Mouse (Mus musculus) midbrain, embryonic 14.5 days (tissue): ENCODE measurements around the gene Gm36028. TPM values are rescaled to one million over a fixed set of nuclear protein-coding genes. Genes with fewer than 3 reads are reported as not detected.
A peak's percentile ranks its signal among the peaks of the same experiment; 100 is the strongest.

ENCODE experiments used
- ATAC-seq: fragments of 200-750 bp; cut with Nextera tagmentation; 2 replicates; pipeline ENCODE4 v1.8.0; 2017; ENCODE audit warnings: moderate number of reproducible peaks, moderate library complexity; ENCODE audit not compliant: low FRiP score, low TSS enrichment
- DNase-seq: peaks from one replicate; pipeline ENCODE4 v3.0.0-alpha.2; 2015
- H3K27ac ChIP-seq: fragments of 300-500 bp; sonication (generic); replicated peaks from 2 replicates; pipeline ENCODE4 v1.5.1; 2014; ENCODE audit warnings: mild to moderate bottlenecking, low read depth, low read length, moderate library complexity
- H3K27me3 ChIP-seq: fragments of 300-500 bp; sonication (generic); 2 replicates; pipeline ENCODE4 v1.6.1; 2014; ENCODE audit warnings: low read length, control low read depth, mixed read lengths; ENCODE audit not compliant: control insufficient read depth, insufficient read depth
- H3K36me3 ChIP-seq: fragments of 300-500 bp; sonication (generic); 2 replicates; pipeline ENCODE4 v1.6.1; 2014; ENCODE audit warnings: low read length, control low read depth; ENCODE audit not compliant: control insufficient read depth, insufficient read depth
- H3K4me1 ChIP-seq: fragments of 300-500 bp; sonication (generic); 2 replicates; pipeline ENCODE4 v1.6.1; 2014; ENCODE audit warnings: mild to moderate bottlenecking, antibody characterized with exemption, low read length, control low read depth; ENCODE audit not compliant: control insufficient read depth, insufficient read depth
- H3K4me2 ChIP-seq: fragments of 300-500 bp; sonication (generic); 2 replicates; pipeline ENCODE4 v1.6.1; 2014; ENCODE audit warnings: mild to moderate bottlenecking, low read length, moderate library complexity
- H3K4me3 ChIP-seq: fragments of 300-500 bp; sonication (generic); replicated peaks from 2 replicates; pipeline ENCODE4 v1.5.1; 2014; ENCODE audit warnings: low read depth, low read length
- H3K9ac ChIP-seq: fragments of 300-500 bp; sonication (generic); replicated peaks from 2 replicates; pipeline ENCODE4 v1.6.1; 2014; ENCODE audit warnings: mild to moderate bottlenecking, low read length, moderate library complexity
- H3K9me3 ChIP-seq: fragments of 300-500 bp; sonication (generic); 2 replicates; pipeline ENCODE4 v1.6.1; 2016; ENCODE audit warnings: low read length, control low read depth, mixed read lengths; ENCODE audit not compliant: control insufficient read depth
- WGBS: fragments of 180-500 bp; shearing (Covaris S2); extraction: QIAGEN DNeasy Blood & Tissue Kit; methylation state at CpG from one replicate; pipeline ENCODE4 v1.1.7; 2014; 5-methylcytosine and 5-hydroxymethylcytosine counted together
- polyA plus RNA-seq: library from polyadenylated mRNA; unstranded; fragments of >200 nt; fragmentation: Nextera tagmentation; extraction: Ambion mirVana; gene quantifications from 2 replicates; pipeline ENCODE4 v1.2.1, GENCODE M21; 2014

Gene Gm36028
- polyA plus RNA-seq, 1 experiment from 2014 or later: 0.20 TPM

GRCm38 (mm10) chr16:37854593-37854992 lies 6.4 kb downstream of the Gm36028 start:
- Histone ChIP-seq H3K9ac (no peak overlapping the region), H3K27me3 (no peaks in the 10 kb centered on the region), H3K4me3 (no peak overlapping the region), H3K9me3 (no peaks in the 10 kb centered on the region), H3K4me2 (no peak overlapping the region), H3K36me3 (no peaks in the 10 kb centered on the region), H3K4me1 (no peaks in the 10 kb centered on the region), H3K27ac (no peak overlapping the region)
- ATAC-seq: no peak
- WGBS: 86% methylated on average over 5 of the region's 5 CpGs
- no peak for DNase-seq

GRCm38 (mm10) chr16:37854054-37854453 lies 6.9 kb downstream of the Gm36028 start:
- H3K27ac ChIP-seq: no peak overlapping the region
- H3K36me3 ChIP-seq: no peaks in the 10 kb centered on the region
- no peaks in the 10 kb centered on the region for H3K4me1 ChIP-seq
- ATAC-seq (no peak), DNase-seq (no peak)
- no peaks in the 10 kb centered on the region for H3K9me3 ChIP-seq
- H3K27me3 ChIP-seq: no peaks in the 10 kb centered on the region
- H3K9ac ChIP-seq: no peak overlapping the region
- no peak overlapping the region for H3K4me3 ChIP-seq
- no peak overlapping the region for H3K4me2 ChIP-seq
- 78% methylated on average over 14 of the region's 14 CpGs for WGBS

- H3K9ac ChIP-seq: no peak overlapping the region
- peak; percentile 17 for DNase-seq
- H3K4me3 ChIP-seq: no peak overlapping the region
- H3K4me2 ChIP-seq: no peak overlapping the region
- no peak for ATAC-seq
- H3K9me3 ChIP-seq: no peaks in the 10 kb centered on the region
- WGBS: 79% methylated on average over 9 of the region's 9 CpGs
- H3K27ac ChIP-seq: no peak overlapping the region
- no peaks in the 10 kb centered on the region for H3K27me3 ChIP-seq
- no peaks in the 10 kb centered on the region for H3K4me1 ChIP-seq
- no peaks in the 10 kb centered on the region for H3K36me3 ChIP-seq
Observed at GRCm38 (mm10) chr16:37853279-37853678, 7.7 kb downstream of the Gm36028 start.

DNA sequence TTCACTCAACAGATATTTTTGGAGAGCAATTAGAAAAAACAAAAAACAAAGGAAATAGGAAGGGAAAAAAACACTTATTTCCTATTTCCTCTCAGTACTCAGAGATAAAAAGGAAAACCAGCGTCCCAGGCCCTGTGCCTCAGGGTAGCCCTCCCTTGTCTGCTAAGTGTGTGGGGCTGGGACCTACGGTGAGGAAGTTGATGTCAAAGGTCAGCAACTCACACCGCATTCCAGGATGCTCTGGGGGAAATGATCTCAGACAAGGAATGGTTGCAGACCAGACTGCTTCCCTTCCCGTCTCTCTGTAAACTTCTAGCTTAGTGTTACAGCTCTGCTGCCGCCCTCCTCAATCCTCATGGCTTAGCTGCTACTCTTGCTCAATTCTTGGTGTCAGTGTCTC lies 9.6 kb downstream of the Gm36028 start:
- Histone ChIP-seq H3K4me3 (no peak overlapping the region), H3K36me3 (no peaks in the 10 kb centered on the region), H3K27ac (no peak overlapping the region), H3K9me3 (no peaks in the 10 kb centered on the region), H3K4me1 (no peaks in the 10 kb centered on the region), H3K4me2 (no peak overlapping the region), H3K27me3 (no peaks in the 10 kb centered on the region), H3K9ac (no peak overlapping the region)
- no peak for DNase-seq
- 60% methylated on average over 5 of the region's 5 CpGs for WGBS
- no peak for ATAC-seq

GRCm38 (mm10) chr16:37847081-37847480 lies 13.9 kb downstream of the Gm36028 start:
- Histone ChIP-seq H3K36me3 (no peaks in the 10 kb centered on the region), H3K27me3 (no peaks in the 10 kb centered on the region), H3K27ac (no peak overlapping the region), H3K9ac (no peak overlapping the region), H3K4me2 (no peak overlapping the region), H3K4me1 (no peaks in the 10 kb centered on the region), H3K9me3 (no peaks in the 10 kb centered on the region), H3K4me3 (no peak overlapping the region)
- DNase-seq (no peak), ATAC-seq (no peak)
- 90% methylated on average over 3 of the region's 3 CpGs for WGBS

- DNase-seq (no peak), ATAC-seq (no peak)
- H3K27me3 ChIP-seq: no peaks in the 10 kb centered on the region
- no peak overlapping the region for H3K27ac ChIP-seq
- no peaks in the 10 kb centered on the region for H3K36me3 ChIP-seq
- H3K4me3 ChIP-seq: no peak overlapping the region
- H3K9me3 ChIP-seq: no peaks in the 10 kb centered on the region
- no peak overlapping the region for H3K9ac ChIP-seq
- 88% methylated on average over 7 of the region's 7 CpGs for WGBS
- no peak overlapping the region for H3K4me2 ChIP-seq
- H3K4me1 ChIP-seq: no peaks in the 10 kb centered on the region
Observed at GRCm38 (mm10) chr16:37845202-37845925, 15.6 kb downstream of the Gm36028 start.

- Histone ChIP-seq H3K9me3 (no peaks in the 10 kb centered on the region), H3K4me2 (no peak overlapping the region), H3K9ac (no peak overlapping the region), H3K27me3 (no peaks in the 10 kb centered on the region), H3K4me3 (no peak overlapping the region), H3K27ac (no peak overlapping the region), H3K4me1 (no peaks in the 10 kb centered on the region), H3K36me3 (no peaks in the 10 kb centered on the region)
- WGBS: 90% methylated on average over 12 of the region's 12 CpGs
- ATAC-seq (no peak), DNase-seq (no peak)
Observed at GRCm38 (mm10) chr16:37843740-37844139, 17.2 kb downstream of the Gm36028 start.

DNA sequence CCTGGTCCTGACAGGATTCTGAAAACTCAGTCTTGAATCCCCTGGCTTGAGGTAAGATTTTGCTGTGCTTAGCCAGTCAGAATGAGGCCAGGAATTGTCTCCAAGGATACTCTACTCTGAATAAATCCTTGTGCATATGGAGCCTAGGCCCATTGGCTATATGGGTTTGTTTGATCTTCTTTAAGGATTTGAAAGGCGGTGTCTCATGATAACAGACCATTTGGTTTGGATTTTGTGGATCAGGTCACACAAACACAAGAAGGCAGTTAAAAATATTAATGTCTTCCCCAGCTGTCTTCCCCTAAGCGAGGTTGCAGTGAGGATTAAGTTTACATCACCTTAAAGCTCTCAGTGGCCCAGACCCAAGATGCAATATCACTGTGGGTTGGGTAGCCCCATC lies 18.5 kb downstream of the Gm36028 start:
- Histone ChIP-seq H3K4me1 (no peaks in the 10 kb centered on the region), H3K4me3 (no peak overlapping the region), H3K9ac (no peak overlapping the region), H3K27me3 (no peaks in the 10 kb centered on the region), H3K9me3 (no peaks in the 10 kb centered on the region), H3K4me2 (no peak overlapping the region), H3K27ac (no peak overlapping the region), H3K36me3 (no peaks in the 10 kb centered on the region)
- WGBS: 83% methylated on average over 2 of the region's 2 CpGs
- no peak for ATAC-seq
- DNase-seq: no peak

GRCm38 (mm10) chr16:37837571-37837970 lies 23.4 kb downstream of the Gm36028 start:
- ATAC-seq (no peak), DNase-seq (no peak)

More at GRCm38 (mm10) chr16:37837571-37837970, 23.4 kb downstream of the Gm36028 start:
- H3K9me3 ChIP-seq: no peaks in the 10 kb centered on the region
- WGBS: 89% methylated on average over 3 of the region's 3 CpGs
- no peak overlapping the region for H3K4me2 ChIP-seq
- H3K36me3 ChIP-seq: peaks cover 9% of the 10 kb centered on the region
- no peak overlapping the region for H3K4me3 ChIP-seq
- H3K27me3 ChIP-seq: no peaks in the 10 kb centered on the region
- no peaks in the 10 kb centered on the region for H3K4me1 ChIP-seq
- no peak overlapping the region for H3K9ac ChIP-seq
- no peak overlapping the region for H3K27ac ChIP-seq
